Mouse (Mus musculus) ES-E14 (cell line): ENCODE measurements around the gene Mesp2. TPM values are rescaled to one million over a fixed set of nuclear protein-coding genes. Genes with fewer than 3 reads are reported as not detected.

Source experiments
- DNase-seq: peaks from one replicate; pipeline ENCODE4 v3.0.0-alpha.2; 2013; ENCODE audit warnings: low read depth, low spot score
- H3K27ac ChIP-seq: 2 replicates; pipeline ENCODE4 v1.5.1; 2012; ENCODE audit warnings: low read depth, mild to moderate bottlenecking, low read length, moderate library complexity, mixed read lengths; ENCODE audit not compliant: poor library complexity, insufficient read depth, severe bottlenecking
- H3K36me3 ChIP-seq: 2 replicates; pipeline ENCODE4 v1.6.1; 2012; ENCODE audit warnings: mild to moderate bottlenecking, low read length, moderate library complexity, mixed read lengths; ENCODE audit not compliant: control insufficient read depth, poor library complexity, insufficient read depth, severe bottlenecking
- H3K4me1 ChIP-seq, 2 experiments: fragments of 150-350 bp in 1 of 2; sonication (generic) in 1 of 2; 2 replicates each; pipeline ENCODE4 v1.6.1; 2012; ENCODE audit warnings: low read length in 2 of 2, mild to moderate bottlenecking in 1 of 2, mixed read lengths in 1 of 2; ENCODE audit not compliant: control insufficient read depth in 2 of 2, insufficient read depth in 2 of 2, poor library complexity in 1 of 2
- H3K4me3 ChIP-seq, 2 experiments: fragments of 150-350 bp in 1 of 2; sonication (generic) in 1 of 2; 2 replicates each; pipeline ENCODE4 v1.5.1; 2012; ENCODE audit warnings: low read length in 2 of 2, low read depth in 1 of 2, mild to moderate bottlenecking in 1 of 2, mixed read lengths in 1 of 2; ENCODE audit not compliant: insufficient read depth in 1 of 2, poor library complexity in 1 of 2, severe bottlenecking in 1 of 2
- H3K9ac ChIP-seq: 2 replicates; pipeline ENCODE4 v1.6.1; 2012; ENCODE audit warnings: low read depth, mild to moderate bottlenecking, low read length, mixed read lengths; ENCODE audit not compliant: poor library complexity, insufficient read depth, severe bottlenecking
- H3K9me3 ChIP-seq: fragments of 150-350 bp; sonication (generic); 2 replicates; pipeline ENCODE4 v1.6.1; 2012; ENCODE audit warnings: low read depth, mild to moderate bottlenecking, low read length; ENCODE audit not compliant: control insufficient read depth, insufficient read depth
- CHD2 ChIP-seq: IDR thresholded peaks from 2 replicates; pipeline ENCODE4 v1.6.1; 2014; ENCODE audit warnings: mild to moderate bottlenecking, low read depth, low read length, inconsistent platforms
- HCFC1 ChIP-seq: IDR thresholded peaks from 2 replicates; pipeline ENCODE4 v1.6.1; 2012; ENCODE audit warnings: low read length, inconsistent platforms, borderline replicate concordance; ENCODE audit not compliant: insufficient read depth
- MAFK ChIP-seq: IDR thresholded peaks from 2 replicates; pipeline ENCODE4 v1.6.1; 2014; ENCODE audit warnings: mild to moderate bottlenecking, low read depth, low read length, inconsistent platforms; ENCODE audit not compliant: insufficient read depth
- ZC3H11A ChIP-seq: IDR thresholded peaks from 2 replicates; pipeline ENCODE4 v1.6.1; 2012; ENCODE audit warnings: low read depth, mild to moderate bottlenecking, inconsistent platforms, low read length, borderline replicate concordance
- ZNF384 ChIP-seq: IDR thresholded peaks from 2 replicates; pipeline ENCODE4 v1.6.1; 2012; ENCODE audit warnings: low read depth, low read length, inconsistent platforms
- in situ Hi-C, 2 experiments: fragments of 600-800 bp; cut with MboI; formaldehyde crosslinking; loops; one replicate each; pipeline ENCODE4 v1.15.1; 2025; ENCODE audit warnings: low sequenced_read_pairs in 2 of 2, inconsistent platforms in 1 of 2; ENCODE audit not compliant: unreplicated experiment in 2 of 2
- total RNA-seq: library from RNA; depleted of rRNA; stranded (reverse); fragments of 300-350 nt; gene quantifications from 2 replicates; pipeline ENCODE4 v1.2.3, GENCODE M21; 2012

The Mesp2 gene
- total RNA-seq, 1 experiment = 1.0 TPM

GRCm38 (mm10) chr7:79769664-79770063, 40.9 kb upstream of the Mesp2 start:
- Histone ChIP-seq H3K9ac (no peak overlapping the region), H3K4me3 (no peak overlapping the region), H3K36me3 (no peaks in the 10 kb centered on the region; the same call in 1 of the 2 replicates), H3K4me1 (peaks cover 0 to 8% of the 10 kb centered on the region in 2 experiments; a peak in 1 of 4 replicates), H3K27ac (no peak overlapping the region), H3K9me3 (no peaks in the 10 kb centered on the region)
- TF ChIP-seq HCFC1 (no peak), MAFK (no peak), ZC3H11A (no peak), CHD2 (no peak), ZNF384 (no peak)
- in situ Hi-C loops = no loop called here
- no peak for DNase-seq

GRCm38 (mm10) chr7:79771561-79772512, 38.7 kb upstream of the Mesp2 start:
- H3K9ac ChIP-seq = no peak overlapping the region
- peaks cover 0 to 8% of the 10 kb centered on the region in 2 experiments; a peak in 1 of 4 replicates for H3K4me1 ChIP-seq
- in situ Hi-C loops = no loop called here
- no peaks in the 10 kb centered on the region for H3K9me3 ChIP-seq
- H3K4me3 ChIP-seq = no peak overlapping the region; a peak in 2 of 4 replicates
- TF ChIP-seq CHD2 (no peak), ZC3H11A (no peak), HCFC1 (no peak), MAFK (no peak), ZNF384 (no peak)
- H3K36me3 ChIP-seq = no peaks in the 10 kb centered on the region; the same call in 1 of the 2 replicates
- no peak for DNase-seq
- H3K27ac ChIP-seq = no peak overlapping the region

DNA sequence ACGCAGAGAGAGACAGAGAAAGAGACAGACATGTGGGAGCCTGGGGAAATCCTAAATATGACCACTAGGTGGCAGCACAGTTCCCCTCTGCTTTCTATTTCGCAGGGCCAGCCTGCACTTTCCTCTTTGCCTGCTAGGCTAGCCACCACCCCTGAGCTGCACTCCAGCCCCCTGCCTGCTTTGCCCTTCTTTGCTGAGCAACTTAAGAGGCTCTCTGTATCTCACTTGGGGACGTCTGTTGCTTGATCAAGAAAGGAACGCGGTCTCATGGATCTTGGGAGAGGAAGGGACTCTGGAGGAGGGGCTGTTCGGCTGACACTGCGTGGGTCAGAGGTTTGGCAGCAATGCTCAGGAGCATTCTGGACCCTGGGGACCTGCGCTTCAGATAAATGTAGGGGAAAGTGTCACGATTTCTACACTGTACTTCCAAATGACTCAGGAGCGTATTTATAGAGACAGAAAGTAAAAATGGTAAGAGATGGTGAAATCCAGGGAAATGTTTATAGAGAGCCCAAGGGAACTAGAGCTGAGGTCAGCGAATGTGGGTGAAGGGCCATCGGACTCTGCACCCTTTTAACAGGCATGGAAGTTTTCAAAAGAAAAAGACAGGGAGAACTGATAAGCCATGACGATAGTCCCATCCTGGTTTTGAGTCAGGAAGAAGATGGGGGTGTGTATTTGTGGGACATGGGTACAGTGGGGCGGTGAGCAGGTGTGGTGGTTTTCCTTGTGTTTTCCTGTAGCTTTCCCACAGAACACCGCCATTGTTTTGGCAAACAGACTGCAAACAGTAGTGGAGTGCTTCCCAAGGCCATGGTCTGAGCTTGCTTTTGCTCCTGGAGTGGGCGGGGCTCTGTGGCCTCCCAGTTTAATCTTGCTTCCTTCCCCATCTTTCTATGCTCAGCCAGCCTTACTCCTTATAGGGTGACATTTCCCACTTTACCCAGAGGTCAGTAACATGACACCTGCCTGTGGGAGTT, 29.6 kb upstream of the Mesp2 start:
- Histone ChIP-seq H3K36me3 (no peaks in the 10 kb centered on the region), H3K9ac (no peak overlapping the region), H3K9me3 (no peaks in the 10 kb centered on the region), H3K27ac (no peak overlapping the region), H3K4me1 (no peaks in the 10 kb centered on the region; a peak in 1 of 4 replicates), H3K4me3 (no peak overlapping the region)
- in situ Hi-C loops = no loop called here
- TF ChIP-seq ZNF384 = no peak
- TF ChIP-seq HCFC1 = no peak
- TF ChIP-seq ZC3H11A = peak; percentile 6; the same call in 1 of the 2 replicates
- TF ChIP-seq CHD2 = no peak
- no peak for TF ChIP-seq MAFK
- DNase-seq = peak; percentile 69

DNA sequence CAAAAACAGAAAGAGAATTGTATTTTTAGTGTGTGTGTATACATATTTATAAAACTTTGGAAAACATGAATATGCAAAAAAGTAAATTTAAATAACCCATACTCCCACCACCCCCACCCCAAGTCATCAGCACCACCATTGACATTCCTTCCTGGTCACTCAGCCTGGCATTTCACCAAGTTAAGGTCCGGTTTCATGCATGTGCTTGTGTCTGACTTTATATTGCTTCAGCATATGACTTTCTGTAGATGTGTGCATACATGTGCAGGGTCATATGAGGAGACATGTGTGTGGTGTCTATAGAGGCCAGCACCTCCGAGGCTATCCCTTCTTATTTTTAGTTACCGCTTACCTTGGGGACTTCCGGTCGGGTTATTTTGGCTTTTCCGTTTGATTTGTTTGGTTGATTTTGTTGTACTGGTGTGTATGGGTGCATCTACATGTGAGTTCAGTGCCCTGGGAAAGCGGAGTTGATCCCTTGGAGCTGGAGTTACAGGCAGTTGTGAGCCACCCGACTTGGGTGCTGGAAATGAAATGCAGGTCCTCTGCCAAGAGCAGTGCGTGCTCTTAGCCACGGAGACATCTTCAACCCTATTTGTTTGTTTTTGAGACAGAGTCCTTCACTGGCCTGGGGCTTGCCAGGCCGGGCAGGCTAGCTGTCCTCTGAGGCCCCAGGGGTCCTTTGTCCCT, 28.6 kb upstream of the Mesp2 start:
- TF ChIP-seq ZC3H11A (no peak), CHD2 (no peak), HCFC1 (no peak)
- in situ Hi-C loops = no loop called here
- Histone ChIP-seq H3K9me3 (no peaks in the 10 kb centered on the region), H3K27ac (no peak overlapping the region), H3K4me3 (no peak overlapping the region), H3K36me3 (no peaks in the 10 kb centered on the region), H3K9ac (no peak overlapping the region), H3K4me1 (no peaks in the 10 kb centered on the region; a peak in 1 of 4 replicates)
- no peak for DNase-seq
